Mouse (Mus musculus) leukemia stem cell, adult 10-12 weeks (primary cell): ENCODE measurements around the gene Prelid3b. TPM values are rescaled to one million over a fixed set of nuclear protein-coding genes. Genes with fewer than 3 reads are reported as not detected.

Source experiments
- polyA plus RNA-seq: library from polyadenylated mRNA; stranded (reverse); fragments of >175 nt; gene quantifications from 2 replicates; pipeline ENCODE4 v1.2.3, GENCODE M21; 2012; ENCODE audit warnings: low replicate concordance

Prelid3b gene
- polyA plus RNA-seq: 9.8 and 33.7 TPM in 2 replicates

DNA sequence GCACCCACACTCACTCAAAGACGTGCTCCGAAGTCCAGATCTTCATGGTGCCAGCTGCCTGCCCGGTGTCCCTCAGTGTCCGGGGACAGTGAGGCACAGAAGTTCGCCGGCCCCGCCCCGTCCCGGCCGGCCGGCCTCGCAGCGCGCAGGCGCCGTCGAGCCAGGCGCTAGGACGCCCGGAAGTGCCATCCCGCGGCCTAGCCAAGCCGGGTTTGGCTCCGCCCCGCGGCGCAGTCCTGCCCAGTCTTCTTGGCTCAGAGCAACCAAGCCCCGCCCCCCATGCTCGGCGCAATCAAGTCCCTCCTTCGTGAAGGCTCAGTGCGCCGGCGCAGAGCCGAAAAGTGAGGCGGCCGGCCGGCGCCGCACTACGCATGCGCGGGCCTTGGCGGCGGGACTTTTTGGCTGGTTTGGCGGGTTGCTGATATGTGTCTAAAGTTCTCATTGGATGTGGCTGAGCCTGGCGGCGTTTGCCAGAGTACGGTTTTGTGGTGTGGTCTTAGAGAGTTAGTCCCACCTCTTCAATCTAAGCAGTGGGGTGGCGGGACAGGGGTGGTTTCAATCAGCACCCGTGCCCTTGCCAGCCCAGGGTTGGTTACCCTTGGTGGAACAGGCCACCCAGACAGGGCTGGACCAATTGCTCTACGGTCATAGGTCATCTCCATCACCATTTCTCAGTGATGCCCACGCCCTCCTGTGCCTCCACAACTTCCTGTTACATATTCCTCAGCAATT, at the start of gene Prelid3b:
Prelid3b (minus strand) TSS at position 264 of the 732 bp plus-strand sequence.

DNA sequence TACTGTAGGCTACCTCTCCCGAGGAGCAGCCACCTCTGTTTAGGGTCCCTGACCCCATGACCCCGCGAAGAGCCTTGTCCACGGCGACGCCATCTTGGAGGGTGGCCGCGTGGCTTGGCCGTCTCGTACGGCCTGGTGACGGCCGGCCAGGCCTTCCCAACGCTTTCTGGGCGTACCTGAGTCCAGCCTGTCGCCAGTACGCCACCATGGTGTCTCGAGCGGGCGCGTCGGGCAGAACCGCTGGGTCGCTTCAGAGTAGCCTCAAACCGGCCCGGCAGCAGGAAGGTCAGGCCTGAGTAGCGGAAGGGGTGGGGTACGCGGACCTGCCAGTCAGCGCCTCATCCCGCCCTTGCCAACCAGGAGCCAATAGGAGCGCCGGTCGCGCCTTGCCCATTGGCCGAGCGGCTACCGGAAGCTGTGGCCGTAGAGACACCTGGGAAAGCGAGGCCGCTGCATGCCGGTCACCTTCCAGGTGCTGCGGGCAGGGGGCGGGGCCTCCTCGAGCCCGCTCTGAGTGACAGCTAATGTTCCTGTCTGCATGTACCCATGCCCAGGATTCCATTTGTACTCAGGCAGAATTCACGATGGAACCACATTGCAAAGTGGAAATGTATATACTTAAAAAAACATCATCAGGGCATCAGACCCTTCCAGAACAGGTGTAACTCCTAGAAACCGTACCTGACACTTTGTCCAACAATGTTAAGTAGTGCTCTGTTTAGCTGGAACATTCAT, 8.9 kb downstream of the Prelid3b start, which contains the start of gene Atp5e:
Atp5e (minus strand) TSS at position 317 of the 735 bp plus-strand sequence.

DNA sequence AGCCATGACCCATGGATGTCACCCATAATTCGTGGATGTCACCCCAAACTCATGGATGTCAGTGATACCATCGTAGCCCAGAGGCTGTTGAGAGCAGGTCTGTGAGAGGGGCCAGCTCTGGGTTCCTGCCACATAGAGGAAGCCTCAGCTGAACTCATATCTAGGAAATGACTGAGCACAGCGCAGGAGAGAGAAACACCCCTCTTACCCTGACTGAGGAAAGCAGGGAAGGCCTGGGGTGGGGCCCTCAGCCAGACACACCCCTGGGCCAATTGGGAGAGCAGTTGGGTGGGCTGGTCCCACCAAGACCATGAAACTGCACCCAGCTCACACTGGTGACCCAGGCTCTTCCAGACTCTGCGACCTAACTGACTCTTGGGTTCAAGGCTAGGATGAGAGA, 22.5 kb downstream of the Prelid3b start, which contains the start of gene Tubb1:
Tubb1 (plus strand) TSS at position 343 of the 400 bp plus-strand sequence.

DNA sequence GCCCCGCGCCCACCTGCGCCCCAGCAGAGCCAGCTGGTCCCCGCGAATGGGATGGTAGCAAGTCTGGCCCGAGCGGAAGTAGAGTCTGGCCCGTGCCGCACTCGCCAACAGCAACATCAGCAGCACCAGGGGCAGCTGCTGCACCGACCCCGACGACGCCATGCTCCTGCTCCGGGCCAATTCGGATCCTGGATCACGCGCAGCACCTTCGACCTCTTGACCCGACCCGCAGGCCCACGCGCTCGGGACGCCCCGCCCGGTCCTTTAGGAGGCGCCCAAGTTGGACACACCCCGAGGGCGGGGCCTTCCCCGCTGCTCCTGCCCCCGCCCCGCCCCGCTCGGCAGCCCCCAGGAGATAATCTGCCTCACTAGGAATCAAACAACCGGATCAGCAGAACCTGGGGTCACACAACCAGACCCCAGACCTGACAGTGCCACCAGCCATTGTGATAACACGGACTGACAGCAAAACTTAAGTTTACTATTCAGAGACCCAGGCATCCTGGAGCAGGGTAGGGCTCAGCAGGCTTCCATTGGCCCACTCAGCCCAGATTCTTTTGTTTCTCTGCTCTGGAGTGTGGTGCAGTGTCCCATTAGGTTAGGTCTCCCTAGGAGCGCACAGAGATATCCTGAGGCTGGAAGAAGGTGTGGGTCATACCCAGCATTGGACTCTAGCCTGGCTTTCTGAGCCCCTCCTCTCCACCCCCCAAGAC, 34.0 kb downstream of the Prelid3b start, which contains the start of gene Ctsz:
Ctsz (minus strand) TSS at position 303 of the 713 bp plus-strand sequence.

DNA sequence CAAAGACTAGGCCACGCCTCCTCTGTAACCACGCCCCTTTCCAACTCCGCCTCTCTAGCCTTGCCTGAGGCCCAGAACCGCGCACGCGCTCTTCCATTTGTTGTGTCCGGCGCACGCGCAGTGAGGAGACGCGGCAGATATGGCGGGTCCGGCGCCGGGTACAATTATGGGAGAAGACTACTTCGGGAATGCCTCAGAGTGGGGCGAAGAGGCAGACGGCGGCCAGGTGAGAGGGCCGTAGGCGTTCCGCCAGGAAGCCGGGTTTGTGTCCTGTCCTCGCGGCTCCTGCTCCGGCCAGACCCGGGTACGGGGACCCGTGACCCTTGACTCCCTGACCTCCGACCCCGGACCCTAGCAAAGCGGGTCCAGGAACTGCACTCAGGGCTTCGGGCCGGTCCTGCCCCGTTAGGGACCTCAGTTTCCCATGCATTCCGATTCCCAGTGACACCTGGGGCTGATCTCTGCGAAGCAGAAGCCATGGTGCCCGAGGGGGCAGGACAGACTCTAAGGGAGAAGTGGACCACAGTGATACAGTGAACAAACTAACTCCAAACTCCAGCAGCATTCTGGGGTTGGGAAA, 57.1 kb downstream of the Prelid3b start, which contains the start of gene Nelfcd:
Nelfcd (plus strand) TSS at position 74 of the 580 bp plus-strand sequence.

Other genes with a start within 250 kb of the Prelid3b start
- 277 and 485 TPM in 2 replicates for gene Gnas, start 188.8 kb downstream of the Prelid3b start, polyA plus RNA-seq
- gene Gm20721, start 126.4 kb downstream of the Prelid3b start, polyA plus RNA-seq: not detected in 2 replicates
- 63.6 and 67.5 TPM in 2 replicates for gene Nelfcd, start 57.3 kb downstream of the Prelid3b start, polyA plus RNA-seq
- gene Ctsz, start 34.0 kb downstream of the Prelid3b start, polyA plus RNA-seq: 88.0 and 125 TPM in 2 replicates
- gene Tubb1, start 22.4 kb downstream of the Prelid3b start, polyA plus RNA-seq: 0.28 and 0.33 TPM in 2 replicates
- gene Atp5e, start 9.0 kb downstream of the Prelid3b start, polyA plus RNA-seq: 50.9 and 95.5 TPM in 2 replicates
- 3.8 and 4.1 TPM in 2 replicates for gene Zfp831, start 170.5 kb upstream of the Prelid3b start, polyA plus RNA-seq